Mouse (Mus musculus) G1E (cell line): Measurements from ENCODE around the gene Psg17.

Experiments used
- CTCF ChIP-seq: IDR thresholded peaks from 2 replicates; pipeline ENCODE4 v1.5.1; 2012; ENCODE audit warnings: low read depth, low read length, inconsistent platforms, mixed read lengths
- GATA1 ChIP-seq: IDR thresholded peaks from 2 replicates; pipeline ENCODE4 v1.6.1; 2012; ENCODE audit warnings: borderline replicate concordance, low read length, inconsistent platforms, mixed read lengths
- GATA2 ChIP-seq: IDR thresholded peaks from 2 replicates; pipeline ENCODE4 v1.6.1; 2012; ENCODE audit warnings: low read depth, low read length, inconsistent platforms, borderline replicate concordance
- POLR2AphosphoS5 ChIP-seq: IDR thresholded peaks from 2 replicates; pipeline ENCODE4 v1.6.1; 2012; ENCODE audit warnings: low read depth, low read length, inconsistent platforms; ENCODE audit not compliant: insufficient replicate concordance
- TAL1 ChIP-seq: conservative IDR thresholded peaks from 2 replicates; pipeline ENCODE4 v1.6.1; 2012; ENCODE audit warnings: low read depth, low read length, inconsistent platforms, mixed read lengths

DNA sequence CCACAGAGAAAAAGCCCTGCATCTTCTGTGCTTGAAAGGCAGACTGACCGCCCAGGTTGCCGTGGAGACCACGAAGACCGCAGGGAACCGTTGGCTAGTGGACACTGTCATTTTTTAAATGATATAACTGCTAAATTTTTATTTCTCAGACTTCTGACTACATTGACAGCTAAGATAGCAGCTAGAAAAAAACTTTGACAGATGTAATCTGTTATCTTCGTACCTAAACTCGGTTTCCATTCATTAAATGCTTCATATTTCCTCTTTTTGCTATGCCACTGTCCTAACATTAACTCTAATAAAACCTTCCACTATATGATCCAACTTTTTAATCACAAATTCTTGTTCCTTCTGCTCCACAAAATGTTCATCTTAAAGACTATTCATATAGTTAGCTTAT, 8.1 kb upstream of the Psg17 start:
- no peak for TF ChIP-seq CTCF
- no peak for TF ChIP-seq POLR2AphosphoS5
- TF ChIP-seq GATA1, result no peak
- no peak for TF ChIP-seq TAL1
- no peak for TF ChIP-seq GATA2
